Mouse (Mus musculus) midbrain, embryonic 14.5 days (tissue): ENCODE data around the gene Zfp366. TPM values are rescaled to one million over a fixed set of nuclear protein-coding genes. Genes with fewer than 3 reads are reported as not detected.

Source experiments
- ATAC-seq: fragments of 200-750 bp; cut with Nextera tagmentation; 2 replicates; pipeline ENCODE4 v1.8.0; 2017; ENCODE audit warnings: moderate number of reproducible peaks, moderate library complexity; ENCODE audit not compliant: low FRiP score, low TSS enrichment
- DNase-seq: peaks from one replicate; pipeline ENCODE4 v3.0.0-alpha.2; 2015
- H3K27ac ChIP-seq: fragments of 300-500 bp; sonication (generic); replicated peaks from 2 replicates; pipeline ENCODE4 v1.5.1; 2014; ENCODE audit warnings: mild to moderate bottlenecking, low read depth, low read length, moderate library complexity
- H3K27me3 ChIP-seq: fragments of 300-500 bp; sonication (generic); 2 replicates; pipeline ENCODE4 v1.6.1; 2014; ENCODE audit warnings: low read length, control low read depth, mixed read lengths; ENCODE audit not compliant: control insufficient read depth, insufficient read depth
- H3K36me3 ChIP-seq: fragments of 300-500 bp; sonication (generic); 2 replicates; pipeline ENCODE4 v1.6.1; 2014; ENCODE audit warnings: low read length, control low read depth; ENCODE audit not compliant: control insufficient read depth, insufficient read depth
- H3K4me1 ChIP-seq: fragments of 300-500 bp; sonication (generic); 2 replicates; pipeline ENCODE4 v1.6.1; 2014; ENCODE audit warnings: mild to moderate bottlenecking, antibody characterized with exemption, low read length, control low read depth; ENCODE audit not compliant: control insufficient read depth, insufficient read depth
- H3K4me2 ChIP-seq: fragments of 300-500 bp; sonication (generic); 2 replicates; pipeline ENCODE4 v1.6.1; 2014; ENCODE audit warnings: mild to moderate bottlenecking, low read length, moderate library complexity
- H3K4me3 ChIP-seq: fragments of 300-500 bp; sonication (generic); replicated peaks from 2 replicates; pipeline ENCODE4 v1.5.1; 2014; ENCODE audit warnings: low read depth, low read length
- H3K9ac ChIP-seq: fragments of 300-500 bp; sonication (generic); replicated peaks from 2 replicates; pipeline ENCODE4 v1.6.1; 2014; ENCODE audit warnings: mild to moderate bottlenecking, low read length, moderate library complexity
- H3K9me3 ChIP-seq: fragments of 300-500 bp; sonication (generic); 2 replicates; pipeline ENCODE4 v1.6.1; 2016; ENCODE audit warnings: low read length, control low read depth, mixed read lengths; ENCODE audit not compliant: control insufficient read depth
- WGBS: fragments of 180-500 bp; shearing (Covaris S2); extraction: QIAGEN DNeasy Blood & Tissue Kit; methylation state at CpG from one replicate; pipeline ENCODE4 v1.1.7; 2014; 5-methylcytosine and 5-hydroxymethylcytosine counted together
- polyA plus RNA-seq: library from polyadenylated mRNA; unstranded; fragments of >200 nt; fragmentation: Nextera tagmentation; extraction: Ambion mirVana; gene quantifications from 2 replicates; pipeline ENCODE4 v1.2.1, GENCODE M21; 2014

Gene Zfp366
- polyA plus RNA-seq, 1 experiment from 2014 or later = 0.79 TPM

- Histone ChIP-seq H3K27ac (no peak overlapping the region), H3K4me3 (no peak overlapping the region), H3K9me3 (no peaks in the 10 kb centered on the region), H3K9ac (no peak overlapping the region), H3K4me1 (no peaks in the 10 kb centered on the region), H3K36me3 (no peaks in the 10 kb centered on the region), H3K27me3 (no peaks in the 10 kb centered on the region), H3K4me2 (no peak overlapping the region)
- DNase-seq (no peak), ATAC-seq (no peak)
- 87% methylated on average over 6 of the region's 6 CpGs for WGBS
Measured at GRCm38 (mm10) chr13:99264483-99264882, 79.9 kb downstream of the Zfp366 start.

GRCm38 (mm10) chr13:99272046-99272445 lies 87.4 kb downstream of the Zfp366 start:
- H3K36me3 ChIP-seq = no peaks in the 10 kb centered on the region
- WGBS = 94% methylated on average over 3 of the region's 3 CpGs
- ATAC-seq (no peak), DNase-seq (no peak)
- no peaks in the 10 kb centered on the region for H3K27me3 ChIP-seq
- H3K9ac ChIP-seq = no peak overlapping the region
- H3K4me2 ChIP-seq = no peak overlapping the region
- no peak overlapping the region for H3K27ac ChIP-seq
- no peak overlapping the region for H3K4me3 ChIP-seq
- H3K4me1 ChIP-seq = no peaks in the 10 kb centered on the region
- H3K9me3 ChIP-seq = no peaks in the 10 kb centered on the region

GRCm38 (mm10) chr13:99277521-99277920 lies 92.9 kb downstream of the Zfp366 start:
- ATAC-seq (no peak), DNase-seq (no peak)
- WGBS = 98% methylated on average over 3 of the region's 3 CpGs
- Histone ChIP-seq H3K27ac (no peak overlapping the region), H3K27me3 (no peaks in the 10 kb centered on the region), H3K9me3 (no peaks in the 10 kb centered on the region), H3K9ac (no peak overlapping the region), H3K36me3 (no peaks in the 10 kb centered on the region), H3K4me3 (no peak overlapping the region), H3K4me1 (no peaks in the 10 kb centered on the region), H3K4me2 (no peak overlapping the region)

- H3K4me1 ChIP-seq = peaks cover under 1% of the 10 kb centered on the region; the same call in 1 of the 2 replicates
- 88% methylated on average over 6 of the region's 6 CpGs for WGBS
- no peak overlapping the region for H3K9ac ChIP-seq
- ATAC-seq = no peak
- no peaks in the 10 kb centered on the region for H3K27me3 ChIP-seq
- DNase-seq = no peak
- no peak overlapping the region for H3K4me3 ChIP-seq
- H3K36me3 ChIP-seq = no peaks in the 10 kb centered on the region
- no peak overlapping the region for H3K27ac ChIP-seq
- H3K9me3 ChIP-seq = no peaks in the 10 kb centered on the region
- no peak overlapping the region for H3K4me2 ChIP-seq
Measured at GRCm38 (mm10) chr13:99278511-99278910, 93.9 kb downstream of the Zfp366 start.

GRCm38 (mm10) chr13:99279351-99279750 lies 94.7 kb downstream of the Zfp366 start:
- ATAC-seq = no peak
- DNase-seq = no peak
- no peaks in the 10 kb centered on the region for H3K36me3 ChIP-seq
- H3K27me3 ChIP-seq = no peaks in the 10 kb centered on the region
- no peaks in the 10 kb centered on the region for H3K9me3 ChIP-seq
- no peak overlapping the region for H3K4me3 ChIP-seq
- H3K27ac ChIP-seq = no peak overlapping the region
- H3K4me1 ChIP-seq = peaks cover 8% of the 10 kb centered on the region; the same call in 1 of the 2 replicates
- H3K9ac ChIP-seq = no peak overlapping the region
- WGBS = 70% methylated on average over 10 of the region's 10 CpGs
- H3K4me2 ChIP-seq = no peak overlapping the region

GRCm38 (mm10) chr13:99282961-99283360 lies 98.3 kb downstream of the Zfp366 start:
- WGBS = 88% methylated on average over 6 of the region's 6 CpGs
- H3K36me3 ChIP-seq = no peaks in the 10 kb centered on the region
- H3K9ac ChIP-seq = no peak overlapping the region
- ATAC-seq (no peak), DNase-seq (no peak)
- H3K27me3 ChIP-seq = no peaks in the 10 kb centered on the region
- no peak overlapping the region for H3K27ac ChIP-seq
- no peak overlapping the region for H3K4me2 ChIP-seq
- H3K4me3 ChIP-seq = no peak overlapping the region
- no peaks in the 10 kb centered on the region for H3K9me3 ChIP-seq
- peaks cover 21% of the 10 kb centered on the region for H3K4me1 ChIP-seq

- Histone ChIP-seq H3K27ac (peak overlapping the region; percentile 78), H3K4me2 (peak overlapping the region; percentile 31), H3K4me1 (peaks cover 21% of the 10 kb centered on the region), H3K9me3 (no peaks in the 10 kb centered on the region), H3K36me3 (no peaks in the 10 kb centered on the region), H3K9ac (no peak overlapping the region), H3K27me3 (no peaks in the 10 kb centered on the region), H3K4me3 (no peak overlapping the region)
- DNase-seq = peak; percentile 46
- ATAC-seq = 0 out of 2 replicates have a peak, but pooled peaks have one; percentile 11
- WGBS = 52% methylated on average over 12 of the region's 12 CpGs
Measured at GRCm38 (mm10) chr13:99283916-99284315, 99.3 kb downstream of the Zfp366 start.

- H3K9me3 ChIP-seq = no peaks in the 10 kb centered on the region
Measured at GRCm38 (mm10) chr13:99284400-99285160, 100.0 kb downstream of the Zfp366 start.

GRCm38 (mm10) chr13:99285241-99285640 lies 100.6 kb downstream of the Zfp366 start:
- no peak for ATAC-seq
- Histone ChIP-seq H3K4me2 (no peak overlapping the region), H3K4me3 (no peak overlapping the region), H3K36me3 (no peaks in the 10 kb centered on the region), H3K9me3 (no peaks in the 10 kb centered on the region), H3K27me3 (no peaks in the 10 kb centered on the region), H3K4me1 (peaks cover 21% of the 10 kb centered on the region), H3K9ac (no peak overlapping the region), H3K27ac (peak overlapping the region; percentile 78)
- DNase-seq = no peak
- 49% methylated on average over 2 of the region's 2 CpGs for WGBS

More at GRCm38 (mm10) chr13:99284400-99285160, 100.0 kb downstream of the Zfp366 start:
- peak; percentile 86 for DNase-seq
- peak; percentile 73 for ATAC-seq
- 0 out of 2 replicates have a peak overlapping the region, but pooled peaks have one; percentile 6 for H3K9ac ChIP-seq
- peaks cover 21% of the 10 kb centered on the region for H3K4me1 ChIP-seq
- H3K27ac ChIP-seq = peak overlapping the region; percentile 78
- H3K27me3 ChIP-seq = no peaks in the 10 kb centered on the region
- 35% methylated on average over 21 of the region's 21 CpGs for WGBS
- peak overlapping the region; percentile 31 for H3K4me2 ChIP-seq
- H3K36me3 ChIP-seq = no peaks in the 10 kb centered on the region
- H3K4me3 ChIP-seq = no peak overlapping the region
